Mouse (Mus musculus): Measurements from ENCODE around the gene Rgs8. TPM values are rescaled to one million over a fixed set of nuclear protein-coding genes. Genes with fewer than 3 reads are reported as not detected.

Rgs8 gene
- total RNA-seq (2023) = not detected

DNA sequence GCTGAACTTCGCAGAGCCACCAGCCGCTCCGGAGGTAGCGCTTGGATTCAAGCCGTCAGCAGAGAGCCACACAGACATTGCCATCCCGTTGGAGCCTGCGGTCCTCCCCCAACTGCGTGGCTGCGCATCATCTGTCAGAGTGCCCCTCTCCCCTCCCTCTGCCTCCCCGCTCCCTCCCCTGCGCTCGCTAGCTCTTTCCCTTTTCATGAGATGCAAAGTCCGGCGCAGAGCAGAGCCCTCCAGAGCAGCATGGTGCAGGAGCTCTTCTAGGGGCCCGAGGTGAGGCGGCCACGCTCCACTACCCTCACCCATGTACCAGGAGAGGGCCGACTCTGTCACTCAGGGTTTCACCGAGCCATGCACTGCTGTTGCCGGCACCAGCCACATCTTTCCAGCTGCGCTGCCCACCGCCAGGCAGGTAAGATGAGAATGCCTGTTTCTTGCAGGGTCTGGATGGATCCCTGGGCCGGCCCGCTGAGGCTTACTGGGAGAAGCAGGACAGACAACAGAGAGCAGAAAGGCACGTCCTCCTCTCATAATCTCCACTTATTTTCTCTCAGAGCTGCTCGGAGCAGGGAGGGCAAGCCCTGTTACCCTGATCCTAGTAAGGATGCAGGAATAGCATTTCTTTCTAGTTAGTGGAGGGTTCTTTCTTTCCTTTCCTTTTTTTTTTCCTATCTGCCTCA is at the start of gene Rgs8:
Gene Rgs8 (plus strand): TSS at position 88 of the 686 bp plus-strand sequence.

DNA sequence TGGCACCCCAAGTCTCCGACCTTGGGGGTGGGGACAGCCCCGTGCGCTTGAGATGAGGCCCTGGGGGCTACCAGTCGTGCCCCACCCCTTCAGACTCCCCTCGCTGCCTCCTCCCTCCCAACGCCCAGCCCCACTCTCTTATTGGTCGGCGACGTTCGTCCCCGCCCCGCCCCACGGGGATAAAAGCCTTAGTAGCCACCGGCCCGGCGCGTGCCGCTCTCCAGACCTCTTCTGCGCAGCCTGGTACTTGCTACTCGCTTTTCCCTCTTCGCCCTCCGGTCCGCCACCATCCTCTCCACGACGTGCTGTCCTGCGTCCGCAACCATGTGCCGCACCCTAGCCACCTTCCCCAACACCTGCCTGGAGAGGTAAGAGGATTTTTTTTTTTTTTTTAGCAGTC is 87.3 kb downstream of the Rgs8 start, which contains the start of gene Rgs16:
Gene Rgs16 (plus strand): TSS at position 205 of the 400 bp plus-strand sequence.

GRCm38 (mm10) chr1:153749211-153749801 is 96.5 kb downstream of the Rgs8 start, which contains the start of gene Rnasel:
TSS of gene Rnasel (plus strand) at chr1:153749426.

Other genes with a start within 250 kb of the Rgs8 start
- gene Shcbp1l, start 227.9 kb upstream of the Rgs8 start, total RNA-seq (2023) = 1 to 10 TPM; 2.8 to 3.8 TPM
- gene Dhx9, start 165.4 kb upstream of the Rgs8 start, total RNA-seq (2023) = 100 to 1,000 TPM; 371 to 400 TPM
- gene Npl, start 103.0 kb upstream of the Rgs8 start, total RNA-seq (2023) = under 1 TPM in 1 of 2 experiments, not detected in 1; 0.80 TPM
- 1 to 10 TPM; 5.0 to 5.7 TPM for gene Rgs16, start 87.3 kb downstream of the Rgs8 start, total RNA-seq (2023)
- 10 to 100 TPM; 13.9 to 17.9 TPM for gene Rnasel, start 96.4 kb downstream of the Rgs8 start, total RNA-seq (2023)
- not detected for gene Rgsl1, start 191.1 kb downstream of the Rgs8 start, total RNA-seq (2023)
- gene Teddm1b, start 221.3 kb downstream of the Rgs8 start, total RNA-seq (2023) = not detected
- not detected for gene Teddm1a, start 238.7 kb downstream of the Rgs8 start, total RNA-seq (2023)
- 100 to 1,000 TPM; 124 to 135 TPM for gene Glul, start 246.9 kb downstream of the Rgs8 start, total RNA-seq (2023)
- under 1 TPM; 0.47 to 0.73 TPM for gene Teddm2, start 247.2 kb downstream of the Rgs8 start, total RNA-seq (2023)